Mouse (Mus musculus): ENCODE measurements at regions not wholly inside any gene's neighbourhood (a gene's known extent, or its start where the extent isn't known, plus 50 kb on each side); places are given as distances from the start of the nearest gene placed in this dataset.
A peak's percentile ranks its signal among the peaks of the same experiment; 100 is the strongest.
"Not testable (repeated sequence)": the region's sequence is repeated elsewhere in the genome, so short reads cannot be mapped to it uniquely, and the experiment has no call there.

DNA sequence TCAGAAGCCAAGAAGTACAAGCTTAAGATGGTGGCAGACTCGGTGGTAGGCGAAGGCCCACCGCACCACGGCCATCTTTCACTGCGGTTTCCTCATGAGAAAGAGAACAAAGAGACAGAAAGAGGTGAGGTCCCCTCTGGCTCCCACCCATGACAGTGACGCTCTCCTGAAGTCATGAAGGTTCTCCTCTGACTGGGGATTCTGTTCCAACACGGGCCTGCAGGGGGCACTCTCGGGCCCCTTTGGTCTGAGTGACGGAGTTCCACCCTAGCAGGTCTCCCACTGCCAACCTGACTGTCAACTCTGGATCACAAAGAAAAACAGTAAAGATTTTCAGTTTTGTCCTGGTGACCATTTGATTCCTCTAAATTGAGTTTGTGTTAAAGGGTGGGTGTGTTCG is 182.9 kb upstream of the Ipo5 start:
- intact Hi-C loops (cut with DNase I), result no loop called here
- no peak for DNase-seq (ENCODE audit: extremely low spot score in 1 of 2, low spot score in 2 of 2)

DNA sequence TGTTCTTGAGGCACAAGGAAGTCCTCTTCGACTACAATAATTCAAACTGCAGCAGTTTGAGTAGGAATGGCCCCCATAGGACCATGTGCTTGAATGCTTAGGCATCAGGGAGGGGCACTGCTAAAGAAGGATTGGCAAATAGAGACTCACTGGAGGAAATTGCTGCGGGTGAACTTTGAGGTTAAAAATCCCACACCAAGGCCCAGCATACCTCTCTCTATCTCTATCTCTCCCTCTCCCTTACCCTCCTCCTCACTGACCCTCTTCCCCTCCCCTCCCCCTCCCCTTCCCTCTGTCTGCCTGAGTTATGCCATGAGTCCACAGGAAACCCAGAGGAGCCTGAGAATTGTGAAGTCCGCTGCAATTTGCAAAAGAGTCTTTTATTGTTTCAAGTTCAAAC is 180.8 kb upstream of the Ipo5 start:
- intact Hi-C loops (cut with DNase I), result no loop called here
- no peak for DNase-seq (ENCODE audit: extremely low spot score in 1 of 2, low spot score in 2 of 2)

DNA sequence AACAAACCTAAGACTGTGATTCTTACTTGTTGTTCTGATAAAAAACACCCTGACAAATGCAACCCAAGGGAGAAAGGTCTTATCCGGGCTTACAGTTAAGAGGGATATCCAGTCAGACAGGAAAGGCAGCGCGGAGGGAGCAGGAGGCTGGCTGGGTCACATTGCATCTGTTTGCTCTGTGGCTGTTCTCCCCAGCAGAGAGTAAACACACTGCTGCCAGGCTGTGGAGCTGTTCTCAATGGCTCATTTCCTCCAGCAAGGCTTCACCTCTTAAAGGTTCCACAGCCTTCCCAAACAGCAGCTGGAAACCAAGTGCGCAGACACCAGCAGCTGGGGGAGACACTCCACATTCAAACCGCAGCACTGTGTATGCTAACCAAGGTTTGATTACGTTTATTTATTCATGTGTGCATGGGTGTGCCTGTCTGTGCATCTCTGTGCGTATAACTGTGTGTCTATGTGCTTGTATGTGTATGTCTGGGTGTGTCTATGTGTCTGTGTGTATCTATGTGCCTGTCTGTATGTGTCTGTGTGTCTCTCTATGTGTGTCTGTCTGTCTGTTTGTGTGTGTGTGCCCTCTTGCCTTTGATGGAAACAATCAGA is 179.2 kb upstream of the Ipo5 start:
- intact Hi-C loops (cut with DNase I), result no loop called here
- DNase-seq (ENCODE audit: extremely low spot score in 1 of 2, low spot score in 2 of 2), result no peak

DNA sequence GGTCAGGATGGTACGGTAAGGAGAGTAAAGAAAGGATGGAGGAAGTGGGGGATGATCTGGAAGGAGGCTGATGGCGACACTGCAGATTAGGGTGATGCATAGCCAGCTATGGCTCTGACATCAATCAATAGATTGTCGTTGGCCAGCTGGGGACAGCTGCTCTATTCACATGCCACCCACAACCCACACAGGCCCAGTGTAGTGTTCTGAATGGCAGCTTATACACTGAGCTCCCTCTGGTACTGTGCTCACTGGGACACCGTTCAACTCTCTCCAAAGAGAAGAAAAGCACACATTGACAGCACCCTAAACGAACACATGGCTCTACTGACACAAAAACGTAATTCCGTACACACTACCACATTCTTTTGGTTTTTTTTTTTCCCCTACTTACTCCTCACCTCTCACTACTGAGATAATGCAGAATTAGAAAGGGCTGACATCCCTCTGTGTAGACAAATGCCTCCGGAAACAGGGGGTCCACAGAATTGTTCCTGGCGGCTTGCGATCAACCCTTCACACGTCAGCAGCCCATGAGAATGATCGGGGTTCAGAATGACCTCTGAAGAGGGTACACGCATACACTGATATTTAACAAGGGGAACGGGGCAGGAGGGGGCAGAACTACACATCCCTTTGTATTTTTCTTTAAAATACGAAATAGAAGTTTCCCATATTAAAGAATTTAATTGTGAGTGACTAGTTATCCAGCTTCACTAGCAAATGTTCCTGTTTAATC is 178.5 kb upstream of the Ipo5 start:
- DNase-seq (ENCODE audit: extremely low spot score in 1 of 2, low spot score in 2 of 2), result no peak
- intact Hi-C loops (cut with DNase I), result no loop called here

DNA sequence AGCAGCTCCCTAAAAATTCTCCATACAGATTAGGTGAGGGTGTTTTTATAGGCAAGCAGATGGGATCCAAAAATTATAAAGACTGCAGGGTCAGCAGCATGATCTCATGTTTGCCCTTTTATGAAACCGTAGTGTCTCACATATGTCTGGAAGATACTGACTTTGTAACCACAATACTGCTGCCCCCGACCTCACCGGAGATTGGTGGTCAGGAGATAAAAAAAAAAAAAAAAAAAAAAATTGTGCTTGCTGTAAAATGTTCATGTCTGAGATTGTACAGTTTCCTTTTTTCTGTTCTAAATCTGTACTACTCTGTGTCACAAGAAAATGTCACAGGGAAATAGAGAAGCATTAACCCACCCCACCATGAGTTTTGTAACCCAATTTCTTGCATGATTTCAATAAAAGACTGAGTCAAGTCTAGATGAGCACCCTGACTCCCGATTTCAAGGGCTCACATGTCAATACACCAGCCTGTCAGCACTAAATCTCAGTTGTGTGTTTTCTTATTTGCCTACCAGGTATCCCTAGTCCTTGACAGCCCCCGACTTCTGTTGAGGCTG is 169.5 kb upstream of the Ipo5 start:
- no peak for DNase-seq (ENCODE audit: extremely low spot score in 1 of 2, low spot score in 2 of 2)
- intact Hi-C loops (cut with DNase I), result no loop called here

DNA sequence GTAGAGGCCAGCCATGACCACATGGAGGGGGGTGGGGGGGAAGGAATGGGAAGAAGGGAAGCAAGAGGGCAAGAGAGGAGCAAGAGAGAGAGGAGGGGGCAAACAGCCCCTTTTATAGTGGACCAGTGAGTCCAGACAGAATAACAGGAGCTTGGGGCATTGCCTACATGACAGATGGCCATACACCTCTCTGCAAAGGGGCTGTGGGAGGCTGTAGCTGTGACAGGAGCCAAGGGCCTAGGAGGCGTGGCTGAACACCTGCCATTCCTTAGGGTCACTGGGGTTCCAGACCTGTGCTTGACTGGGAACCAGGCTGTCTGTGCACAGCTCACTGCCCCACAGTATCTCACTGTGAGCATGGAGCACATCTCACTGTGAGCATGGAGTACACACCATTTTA is 157.0 kb upstream of the Ipo5 start:
- no peak for DNase-seq (ENCODE audit: extremely low spot score in 1 of 2, low spot score in 2 of 2)
- intact Hi-C loops (cut with DNase I), result no loop called here

DNA sequence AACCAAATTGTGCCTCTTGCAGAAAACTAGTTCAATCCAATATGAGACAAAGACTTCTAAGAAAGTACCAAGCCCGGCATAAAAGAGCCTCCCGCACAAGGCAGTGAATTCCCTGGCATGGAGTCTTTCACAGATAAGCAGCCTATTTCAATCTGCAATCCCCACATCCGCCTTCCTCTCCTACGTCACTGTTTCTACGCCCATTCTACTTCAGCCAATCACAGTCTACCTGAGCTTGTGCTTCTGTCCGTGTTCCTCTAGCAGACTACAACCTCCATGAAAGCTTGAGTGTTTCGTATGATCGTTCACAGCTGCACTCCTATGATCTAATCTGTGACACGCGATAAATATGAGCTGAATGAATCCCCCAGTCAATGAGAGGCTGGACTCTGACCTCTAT is 155.6 kb upstream of the Ipo5 start:
- DNase-seq (ENCODE audit: extremely low spot score in 1 of 2, low spot score in 2 of 2), result no peak

DNA sequence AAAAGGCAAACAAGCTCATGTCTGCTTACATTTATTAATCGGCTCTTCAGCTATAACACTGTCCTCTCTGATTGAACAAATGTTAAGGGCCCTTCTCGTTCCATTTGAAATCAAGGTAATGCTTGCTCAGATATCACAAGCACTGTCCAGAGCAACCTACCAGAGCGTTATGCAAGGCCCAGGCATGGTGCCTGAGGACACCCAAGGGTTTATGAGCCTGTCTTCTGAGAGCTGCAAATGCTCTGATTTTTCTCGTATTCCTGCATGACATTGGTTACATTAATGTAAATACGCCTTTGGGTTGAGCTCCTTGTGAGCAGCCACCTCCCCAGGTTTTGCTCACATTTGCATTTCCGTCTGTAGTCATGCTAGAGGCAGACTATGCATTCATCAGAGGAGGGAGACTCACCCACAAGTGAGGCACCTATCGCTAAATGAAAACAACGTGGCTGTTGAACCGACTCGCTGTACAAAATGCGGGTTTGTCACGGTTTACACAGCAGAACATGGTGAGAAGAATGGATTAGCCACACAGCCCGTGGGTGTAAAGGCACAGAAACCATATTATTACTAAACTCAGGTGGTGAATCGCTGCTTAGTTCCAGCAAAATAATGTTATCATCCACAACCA is 152.7 kb upstream of the Ipo5 start:
- intact Hi-C loops (cut with DNase I), result no loop called here
- DNase-seq (ENCODE audit: extremely low spot score in 1 of 2, low spot score in 2 of 2), result no peak

More for the DNA sequence above, 155.6 kb upstream of the Ipo5 start:
- intact Hi-C loops (cut with DNase I), result no loop called here

DNA sequence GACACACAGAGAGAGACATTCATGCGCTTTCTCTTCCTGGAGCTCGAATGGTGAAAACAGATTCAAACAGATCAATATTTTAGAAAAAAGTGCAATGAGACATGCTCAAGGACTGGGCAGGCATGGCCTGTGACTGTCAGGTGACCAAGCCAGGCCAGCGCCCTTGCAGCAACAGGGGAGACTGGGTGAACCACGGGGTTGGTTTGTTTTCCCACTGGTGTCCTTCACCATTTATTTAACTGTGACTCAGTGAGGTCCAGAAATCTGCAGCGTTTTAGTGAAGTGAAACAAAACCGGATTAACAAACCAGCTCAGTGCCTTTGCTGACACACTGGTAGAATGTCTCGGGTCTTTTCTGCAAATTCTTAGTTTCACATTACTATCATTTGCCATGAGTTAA is 148.9 kb upstream of the Ipo5 start:
- no peak for DNase-seq (ENCODE audit: extremely low spot score in 1 of 2, low spot score in 2 of 2)
- intact Hi-C loops (cut with DNase I), result loop anchor here (10.0 kb wide), 1 partner anchor 687 kb away; no protein-coding TSS in a partner anchor

DNA sequence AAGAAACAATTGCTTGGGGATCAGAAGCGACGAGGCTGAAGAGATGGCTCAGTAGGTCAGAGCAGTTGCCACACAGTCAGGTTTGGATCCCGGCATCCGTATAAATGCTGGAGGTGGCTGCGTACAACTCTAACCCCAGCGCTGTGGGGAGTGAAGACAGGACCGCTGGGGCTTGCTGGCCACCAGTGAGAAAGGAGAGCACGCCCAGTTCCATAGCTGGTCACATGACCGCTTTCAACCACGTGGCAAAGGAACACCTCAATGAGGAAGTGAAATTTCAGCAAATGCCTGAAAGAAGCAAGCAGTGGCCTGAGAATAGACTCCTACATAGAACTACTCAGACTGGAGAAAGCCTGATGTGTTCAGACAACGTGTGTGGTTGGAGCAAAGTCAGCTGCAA is 148.3 kb upstream of the Ipo5 start:
- intact Hi-C loops (cut with DNase I), result loop anchor here (10.0 kb wide), 1 partner anchor 688 kb away; no protein-coding TSS in a partner anchor
- DNase-seq (ENCODE audit: extremely low spot score in 1 of 2, low spot score in 2 of 2), result peak in 1 of 2 experiments; percentile 38

DNA sequence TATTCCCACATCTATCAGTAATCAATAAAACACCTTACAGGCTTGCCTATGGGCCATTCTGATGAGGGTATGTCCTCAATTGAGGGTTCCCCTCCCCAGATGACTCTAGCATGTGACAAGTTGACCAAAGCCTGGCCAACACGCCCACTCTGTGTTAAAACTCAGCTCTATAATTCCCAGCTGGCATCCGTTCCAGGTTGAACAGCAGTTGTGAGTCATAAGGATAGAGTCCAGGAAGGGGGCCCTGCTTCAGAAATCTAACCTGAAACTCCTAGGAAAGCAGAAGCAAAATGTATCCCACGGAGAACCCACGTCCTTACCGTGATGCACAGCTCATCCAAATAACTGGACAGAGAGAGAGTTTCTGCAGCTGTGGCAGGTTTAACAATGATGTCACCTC is 147.2 kb upstream of the Ipo5 start:
- DNase-seq (ENCODE audit: extremely low spot score in 1 of 2, low spot score in 2 of 2), result peak in 1 of 2 experiments; percentile 33
- intact Hi-C loops (cut with DNase I), result loop anchor here (10.0 kb wide), 1 partner anchor 689 kb away; no protein-coding TSS in a partner anchor

DNA sequence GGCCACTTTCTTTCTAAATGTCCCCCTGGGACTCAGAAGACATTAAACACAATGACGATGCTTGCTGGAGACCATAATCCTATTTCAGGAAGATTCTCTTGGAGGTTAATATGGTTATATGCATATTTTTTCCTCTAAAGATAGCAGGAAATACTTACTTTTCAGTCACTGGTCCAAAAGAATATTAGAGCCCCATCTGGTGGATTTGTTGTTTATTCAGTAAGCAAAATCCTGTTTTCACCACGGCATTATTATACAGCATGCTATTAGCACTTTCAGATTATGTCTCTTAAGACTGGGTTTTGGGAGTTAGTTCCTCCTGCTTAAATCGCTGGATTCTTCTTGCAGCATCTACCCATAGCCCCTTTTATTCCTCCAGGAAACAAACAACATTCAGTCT is 146.6 kb upstream of the Ipo5 start:
- intact Hi-C loops (cut with DNase I), result loop anchor here (10.0 kb wide), 1 partner anchor 690 kb away; no protein-coding TSS in a partner anchor

DNA sequence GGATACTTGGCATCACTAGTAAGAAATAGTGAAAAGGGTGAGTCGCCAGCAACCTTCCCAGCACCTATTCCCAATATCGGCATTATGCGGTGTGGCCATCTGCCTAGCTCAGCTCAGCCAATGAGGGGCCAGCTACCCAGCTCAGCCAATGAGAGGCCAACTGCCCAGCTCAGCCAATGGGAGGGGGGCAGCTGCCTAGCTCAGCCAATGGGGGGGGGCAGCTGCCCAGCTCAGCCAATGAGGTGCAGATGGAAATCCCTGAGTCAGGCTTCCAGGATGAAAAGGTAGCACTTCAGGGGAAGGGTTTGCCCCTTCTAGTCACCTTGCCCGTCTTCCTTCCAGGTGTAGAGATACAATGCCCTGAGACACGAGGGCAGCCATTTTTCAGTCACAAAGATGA is 144.6 kb upstream of the Ipo5 start:
- intact Hi-C loops (cut with DNase I), result loop anchor here (10.0 kb wide), 1 partner anchor 692 kb away; no protein-coding TSS in a partner anchor
- DNase-seq (ENCODE audit: extremely low spot score in 1 of 2, low spot score in 2 of 2), result no peak

More for the DNA sequence above, 146.6 kb upstream of the Ipo5 start:
- no peak for DNase-seq (ENCODE audit: extremely low spot score in 1 of 2, low spot score in 2 of 2)

DNA sequence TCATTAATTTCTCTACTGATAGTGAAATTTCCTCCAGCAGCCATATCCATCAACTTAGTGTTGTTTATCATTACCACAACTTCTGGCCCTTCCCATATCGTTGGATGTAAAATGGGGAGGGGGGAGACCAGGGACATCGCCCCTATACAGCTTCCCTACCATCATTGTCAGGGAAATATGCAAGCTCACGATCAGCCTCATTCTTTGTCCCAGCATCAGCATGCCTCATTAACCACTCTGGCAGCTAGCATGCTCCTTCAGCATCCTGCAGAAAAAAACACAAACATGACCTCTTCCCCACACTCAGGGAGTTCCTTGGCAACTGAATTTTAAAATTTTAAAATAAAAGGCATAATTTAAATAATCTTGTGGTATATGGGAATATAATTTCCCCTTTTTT is 140.4 kb upstream of the Ipo5 start:
- DNase-seq (ENCODE audit: extremely low spot score in 1 of 2, low spot score in 2 of 2), result no peak
- intact Hi-C loops (cut with DNase I), result no loop called here

DNA sequence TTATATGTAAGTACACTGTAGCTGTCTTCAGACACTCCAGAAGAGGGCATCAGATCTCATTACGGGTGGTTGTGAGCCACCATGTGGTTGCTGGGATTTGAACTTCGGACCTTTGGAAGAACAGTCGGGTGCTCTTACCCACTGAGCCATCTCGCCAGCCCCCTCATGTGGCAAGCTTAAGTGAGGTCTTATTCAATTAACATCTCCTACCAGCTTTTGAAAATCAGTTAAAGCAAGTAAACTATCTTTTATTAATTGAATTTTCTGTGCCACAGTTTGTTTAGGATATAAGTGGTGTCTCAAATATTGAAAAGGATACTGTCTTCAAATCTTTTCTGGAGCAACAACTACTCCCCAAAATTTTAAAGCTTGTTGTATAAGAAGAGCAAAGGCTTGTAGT is 138.0 kb upstream of the Ipo5 start:
- intact Hi-C loops (cut with DNase I); DNase-seq (ENCODE audit: extremely low spot score in 1 of 2, low spot score in 2 of 2): not testable (repeated sequence)

DNA sequence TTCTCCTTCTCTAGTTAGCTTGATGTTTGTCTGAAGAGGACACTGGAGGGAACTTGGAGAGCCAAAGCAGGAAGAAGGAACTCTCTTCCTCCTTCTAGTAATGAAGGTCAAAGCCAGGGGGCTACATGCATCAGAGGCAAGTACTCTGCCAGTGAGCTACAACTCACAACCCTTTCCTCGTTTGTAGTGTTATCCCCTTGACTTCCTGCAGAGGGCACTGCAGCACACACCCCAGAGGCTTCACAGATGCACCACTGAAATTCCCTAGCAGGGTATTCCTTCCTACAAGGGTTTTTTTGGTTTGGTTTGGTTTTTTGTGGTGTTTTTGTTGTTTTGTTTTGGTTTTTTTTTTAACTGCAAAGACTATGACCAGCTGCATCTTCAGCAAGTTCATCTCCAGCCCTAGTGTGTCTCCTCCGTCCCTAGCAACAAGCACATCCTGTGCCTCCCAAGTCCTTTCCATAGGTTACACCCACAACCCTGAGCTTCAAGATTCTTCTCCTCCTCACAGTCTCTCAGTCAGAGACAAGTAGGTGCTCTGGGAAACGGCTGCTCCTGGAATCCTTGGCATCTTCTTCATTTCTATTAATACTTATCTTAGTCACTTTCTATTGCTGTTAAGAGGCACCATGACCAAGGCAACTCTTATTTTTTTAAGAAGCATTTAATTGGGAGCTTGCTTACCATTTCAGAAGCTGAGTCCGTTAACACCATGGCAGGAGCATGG is 119.0 kb upstream of the Ipo5 start:
- no peak for DNase-seq (ENCODE audit: extremely low spot score in 1 of 2, low spot score in 2 of 2)

DNA sequence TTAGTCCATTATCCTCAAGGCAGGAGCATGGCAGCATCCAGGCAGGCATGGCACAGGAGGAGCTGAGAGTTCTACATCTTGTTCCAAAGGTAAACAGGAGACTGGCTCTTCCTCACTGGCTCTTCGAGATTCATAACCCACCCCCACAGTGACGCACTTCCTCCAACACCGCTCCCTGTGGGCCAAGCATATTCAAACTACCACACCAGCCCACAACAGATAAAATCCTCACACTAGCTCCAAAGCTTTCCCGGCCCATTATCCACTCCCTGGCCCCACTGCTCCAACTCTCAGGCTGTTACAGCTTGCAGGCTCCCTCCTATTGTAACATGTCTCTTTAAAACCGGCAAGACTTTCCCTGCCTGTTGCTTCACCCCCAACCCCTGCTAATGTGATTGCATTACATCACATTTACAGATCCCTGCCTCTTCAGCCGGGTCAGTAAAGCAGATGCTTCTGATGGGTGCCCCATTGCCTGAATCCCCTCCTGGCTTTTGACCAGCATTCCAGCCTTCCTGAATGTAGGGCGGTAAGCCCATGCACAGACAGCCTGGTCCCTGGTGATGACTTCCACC is 113.0 kb upstream of the Ipo5 start:
- DNase-seq (ENCODE audit: extremely low spot score in 1 of 2, low spot score in 2 of 2), result no peak
- intact Hi-C loops (cut with DNase I), result no loop called here

More for the DNA sequence above, 119.0 kb upstream of the Ipo5 start:
- intact Hi-C loops (cut with DNase I), result no loop called here

DNA sequence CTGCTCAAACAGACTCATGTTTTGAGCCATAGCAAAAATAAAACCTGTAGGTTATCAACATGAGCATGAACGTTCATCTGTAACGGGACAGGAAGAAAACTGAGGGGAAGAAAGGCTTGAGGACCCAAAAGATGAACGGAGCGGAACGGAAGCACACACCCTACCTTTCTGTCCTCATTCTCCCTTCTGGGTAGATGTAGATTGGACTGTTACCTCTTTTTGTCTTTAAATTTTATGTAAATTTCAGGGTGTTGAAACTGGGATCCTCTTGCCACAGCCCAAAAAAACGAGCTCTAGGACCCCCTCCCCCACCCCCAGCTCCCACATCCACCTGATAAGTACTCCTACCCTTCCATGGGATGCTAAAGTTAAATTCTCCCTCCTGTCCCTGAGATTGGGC is 107.8 kb upstream of the Ipo5 start:
- DNase-seq (ENCODE audit: extremely low spot score in 1 of 2, low spot score in 2 of 2), result no peak
- intact Hi-C loops (cut with DNase I), result no loop called here

DNA sequence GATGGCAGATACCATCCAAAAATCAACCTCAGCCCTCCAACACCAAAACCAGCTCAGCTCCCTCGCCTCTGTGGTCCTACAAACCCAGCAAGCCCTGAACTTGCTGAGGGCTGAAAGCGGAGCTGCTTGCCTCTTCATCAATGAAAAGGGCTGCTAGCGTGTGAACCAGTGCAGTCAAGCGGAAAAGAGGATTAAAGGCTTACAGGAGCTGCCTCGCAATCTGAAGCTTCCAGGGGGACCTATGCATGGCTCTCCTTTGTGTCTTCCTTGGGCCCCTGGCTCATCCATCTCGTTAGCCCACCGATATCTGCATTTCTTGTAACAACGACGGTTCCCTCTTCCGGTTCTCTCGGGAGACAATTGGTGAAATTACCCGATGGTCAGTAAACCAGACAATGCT is 107.3 kb upstream of the Ipo5 start:
- intact Hi-C loops (cut with DNase I), result no loop called here
- DNase-seq (ENCODE audit: extremely low spot score in 1 of 2, low spot score in 2 of 2), result no peak
